Mouse (Mus musculus): ENCODE measurements around the gene Cyp26a1. TPM values are rescaled to one million over a fixed set of nuclear protein-coding genes. Genes with fewer than 3 reads are reported as not detected.

Cyp26a1 gene
- total and polyA plus RNA-seq, 3 experiments, result 0.27 to 0.33 TPM; not detected in 1

DNA sequence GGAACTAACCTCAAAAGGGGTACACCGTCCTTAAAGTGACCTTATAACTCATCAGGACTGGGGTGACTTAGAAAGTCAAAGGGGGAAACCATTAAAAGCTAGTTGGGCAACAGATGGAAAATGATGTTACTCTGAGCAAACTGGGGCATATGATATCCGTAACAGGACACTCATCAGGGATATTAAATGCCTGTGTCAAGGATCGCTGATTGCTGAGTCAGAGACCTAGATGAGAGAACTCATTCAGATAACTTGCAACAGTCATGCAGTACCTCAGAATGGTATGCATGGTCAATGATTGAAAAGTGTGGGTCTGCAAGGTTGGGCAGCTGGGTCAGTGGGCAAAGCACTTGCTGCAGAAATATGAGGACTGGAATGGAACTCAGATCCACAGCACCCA is 41.0 kb downstream of the Cyp26a1 start:
- intact Hi-C loops (cut with DNase I), result no loop called here
- TF ChIP-seq POLR2A (IDR thresholded peaks at IDR 0.05; ENCODE audit: insufficient read depth, low read depth, low read length), result no peak
- no peak for TF ChIP-seq EP300 (IDR thresholded peaks at IDR 0.05; ENCODE audit: insufficient read depth, low read depth, low read length)
- no peak for TF ChIP-seq CTCF (IDR thresholded peaks at IDR 0.05)
- no peak for DNase-seq
- no peaks in the 10 kb centered on the region for H3K79me2 ChIP-seq (replicated peaks; ENCODE audit: control insufficient read depth, insufficient read depth, low read length)
- no peaks in the 10 kb centered on the region for H3K27me3 ChIP-seq (ENCODE audit: control insufficient read depth, insufficient read depth, low read length)
- no peak overlapping the region for H3K27ac ChIP-seq
- H3K36me3 ChIP-seq (ENCODE audit: control insufficient read depth, insufficient read depth, low read length), result no peaks in the 10 kb centered on the region
- WGBS, result 87% methylated on average over 3 of the region's 3 CpGs
- H3K4me1 ChIP-seq (ENCODE audit: control insufficient read depth, insufficient read depth, low read length), result no peaks in the 10 kb centered on the region
- no peak overlapping the region for H3K4me3 ChIP-seq
- no peak overlapping the region for H3K9ac ChIP-seq (ENCODE audit: low read depth, low read length)

DNA sequence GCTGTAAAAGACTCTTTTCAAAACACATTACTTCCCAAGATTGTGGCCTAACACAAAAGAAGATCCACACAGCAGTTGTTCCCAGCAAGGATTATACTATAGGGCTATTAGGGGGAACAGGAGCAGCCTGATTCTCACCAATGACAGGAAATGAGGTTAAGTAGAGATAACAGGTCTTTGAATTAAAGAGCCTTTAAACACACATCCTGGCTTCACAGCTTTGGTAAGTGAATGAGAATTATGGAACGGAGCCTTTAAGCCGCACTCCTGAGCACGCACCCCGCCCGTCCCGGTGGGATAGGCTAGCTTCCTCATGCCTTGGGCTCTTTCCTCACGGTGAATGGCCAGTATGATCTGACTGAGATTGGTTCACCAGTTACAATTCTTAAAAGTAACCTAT is 42.4 kb downstream of the Cyp26a1 start:
- H3K27ac ChIP-seq, result no peak overlapping the region
- no peak for TF ChIP-seq EP300 (IDR thresholded peaks at IDR 0.05; ENCODE audit: insufficient read depth, low read depth, low read length)
- TF ChIP-seq POLR2A (IDR thresholded peaks at IDR 0.05; ENCODE audit: insufficient read depth, low read depth, low read length), result no peak
- TF ChIP-seq CTCF (IDR thresholded peaks at IDR 0.05), result no peak
- WGBS, result 39% methylated on average over 7 of the region's 7 CpGs
- H3K9ac ChIP-seq (ENCODE audit: low read depth, low read length), result no peak overlapping the region
- no peak overlapping the region for H3K4me3 ChIP-seq
- no peak for DNase-seq
- intact Hi-C loops (cut with DNase I), result no loop called here
- no peaks in the 10 kb centered on the region for H3K27me3 ChIP-seq (ENCODE audit: control insufficient read depth, insufficient read depth, low read length)
- no peaks in the 10 kb centered on the region for H3K79me2 ChIP-seq (replicated peaks; ENCODE audit: control insufficient read depth, insufficient read depth, low read length)
- H3K4me1 ChIP-seq (ENCODE audit: control insufficient read depth, insufficient read depth, low read length), result no peaks in the 10 kb centered on the region
- H3K36me3 ChIP-seq (ENCODE audit: control insufficient read depth, insufficient read depth, low read length), result no peaks in the 10 kb centered on the region

Other genes with a start within 250 kb of the Cyp26a1 start
- gene Exoc6, start 147.4 kb upstream of the Cyp26a1 start, total RNA-seq (2021), result 10 to 100 TPM; 29.8 to 34.2 TPM
- 13.8 and 19.8 TPM in 2 replicates for gene Exoc6, start 147.4 kb upstream of the Cyp26a1 start, polyA plus RNA-seq (2012; rRNA removed)
- gene Cyp26c1, start 12.2 kb upstream of the Cyp26a1 start, total RNA-seq (2021), result not detected
- gene Cyp26c1, start 12.2 kb upstream of the Cyp26a1 start, polyA plus RNA-seq (2012; rRNA removed), result not detected in 2 replicates

All from heart, adult 2 months (tissue).